Mouse (Mus musculus) urinary bladder, postnatal 4 days (tissue): ENCODE measurements at regions not wholly inside any gene's neighbourhood (a gene's known extent, or its start where the extent isn't known, plus 50 kb on each side); places are given as distances from the start of the nearest gene placed in this dataset.

Source experiments
- DNase-seq, 2 experiments: peaks; one replicate each; pipeline ENCODE4 v3.0.0; 2021 to 2022; ENCODE audit warnings: low spot score in 2 of 2

DNA sequence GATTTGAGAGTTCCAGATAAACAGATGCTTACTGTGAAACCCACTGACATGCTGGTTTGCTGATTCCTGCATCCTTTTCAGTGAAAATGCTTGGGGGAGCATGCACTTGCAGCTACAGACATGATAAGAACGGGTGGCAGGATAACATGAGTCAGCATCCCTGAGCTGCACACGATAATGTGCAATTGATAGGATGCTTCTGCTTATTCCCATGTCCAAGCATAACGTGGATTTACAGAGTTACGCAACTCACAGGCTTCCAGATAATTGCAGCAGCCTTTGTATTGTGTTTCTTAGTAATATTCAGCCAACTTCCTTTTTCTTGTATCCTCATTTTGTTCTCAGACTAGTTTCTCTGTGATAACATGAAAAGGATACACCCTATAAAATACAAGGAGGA lies 245.7 kb downstream of the Flrt2 start:
- no peak for DNase-seq

DNA sequence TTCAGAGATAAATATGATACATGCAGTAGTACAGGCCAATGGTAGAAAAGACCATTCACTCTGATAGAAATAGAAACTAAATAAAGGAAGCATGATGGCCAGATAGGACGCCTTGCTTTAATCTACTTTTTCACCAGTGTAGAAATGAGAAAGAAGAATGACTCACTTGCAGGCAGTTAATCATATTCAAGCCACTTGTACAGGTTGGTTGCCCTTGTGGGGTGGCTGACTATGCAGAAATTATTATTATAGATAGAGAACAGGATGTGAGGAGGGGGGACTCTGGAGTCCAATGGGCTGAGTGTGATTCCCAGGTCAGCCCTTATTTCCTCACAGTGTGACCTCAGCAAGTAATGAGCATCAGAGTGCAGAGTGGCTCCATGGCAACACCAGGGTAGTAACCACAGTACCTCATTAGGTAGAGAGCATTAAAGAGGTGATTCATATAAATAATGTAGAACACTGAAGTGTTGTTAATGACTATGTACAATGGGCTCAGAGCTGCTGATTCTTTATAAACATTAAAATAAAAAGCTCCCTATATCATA lies 248.5 kb downstream of the Flrt2 start:
- no peak for DNase-seq

DNA sequence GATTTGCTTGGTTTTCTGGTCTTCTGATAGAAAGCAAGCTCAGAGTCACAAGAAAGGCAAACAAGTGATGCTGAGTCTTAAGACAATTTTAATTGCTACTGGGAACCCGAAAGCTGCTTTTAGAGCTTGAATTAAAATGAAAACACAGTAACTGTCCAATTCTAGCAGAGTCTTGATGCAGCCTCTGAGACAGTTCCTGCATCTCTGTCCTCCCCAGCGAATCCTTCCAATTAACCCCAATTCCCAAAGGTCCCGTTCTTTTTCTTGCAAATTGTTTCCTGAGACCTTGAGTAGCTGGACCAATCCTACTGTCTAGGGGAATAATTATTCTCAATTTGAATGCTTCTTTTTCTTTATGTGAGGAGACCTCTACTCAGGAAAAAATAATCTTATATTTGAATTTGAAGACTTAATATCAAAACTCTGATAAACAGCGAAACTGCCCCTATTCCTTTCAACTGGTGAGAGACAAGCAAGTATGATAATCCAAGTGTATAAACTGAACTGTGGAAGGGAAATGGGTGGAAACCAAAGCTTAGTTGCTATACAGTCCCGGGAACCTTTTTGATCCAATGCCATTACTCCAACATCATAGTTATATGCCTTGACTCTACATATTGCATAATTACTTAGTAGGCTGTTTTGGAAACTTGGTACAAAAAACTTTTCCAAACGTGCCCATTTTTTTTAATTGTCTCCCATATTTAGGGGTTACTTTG lies 267.9 kb downstream of the Flrt2 start:
- no peak for DNase-seq

DNA sequence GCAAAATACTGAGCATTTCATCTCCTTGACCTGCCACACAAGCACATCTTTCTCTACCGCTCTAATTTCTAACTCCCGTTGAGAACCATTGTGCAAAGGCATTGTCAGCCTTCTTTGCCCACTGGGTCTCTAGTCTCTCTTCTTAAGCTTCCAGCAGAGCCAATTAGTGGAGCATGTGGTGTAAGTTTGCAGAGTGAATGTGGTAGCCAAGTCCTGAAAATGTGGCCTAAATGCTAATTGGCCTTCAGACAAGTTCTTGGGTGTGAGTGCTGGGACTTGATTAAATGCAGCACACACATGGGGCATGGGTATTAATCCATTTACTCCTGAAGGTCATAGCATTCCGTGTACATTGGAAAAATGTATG lies 268.5 kb downstream of the Flrt2 start:
- no peak for DNase-seq

DNA sequence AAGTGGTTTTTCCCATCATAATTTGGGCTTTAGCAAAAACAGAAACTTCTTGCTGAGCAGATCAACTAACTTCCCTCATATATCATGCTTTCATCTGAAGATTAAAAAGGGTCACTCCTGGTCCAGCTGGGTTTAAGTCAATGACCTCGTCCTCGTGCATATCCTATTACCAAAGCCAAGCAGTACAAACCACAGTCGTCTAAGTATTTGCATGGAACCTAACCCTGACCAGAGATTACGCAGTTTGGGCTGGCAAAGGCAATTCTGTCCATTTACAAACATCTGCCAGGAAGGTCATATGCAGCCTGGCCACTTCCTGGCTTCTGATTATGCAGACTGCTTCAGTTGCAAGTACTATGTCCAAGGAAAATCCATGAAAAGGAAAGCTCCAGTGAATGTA lies 270.8 kb downstream of the Flrt2 start:
- no peak for DNase-seq

DNA sequence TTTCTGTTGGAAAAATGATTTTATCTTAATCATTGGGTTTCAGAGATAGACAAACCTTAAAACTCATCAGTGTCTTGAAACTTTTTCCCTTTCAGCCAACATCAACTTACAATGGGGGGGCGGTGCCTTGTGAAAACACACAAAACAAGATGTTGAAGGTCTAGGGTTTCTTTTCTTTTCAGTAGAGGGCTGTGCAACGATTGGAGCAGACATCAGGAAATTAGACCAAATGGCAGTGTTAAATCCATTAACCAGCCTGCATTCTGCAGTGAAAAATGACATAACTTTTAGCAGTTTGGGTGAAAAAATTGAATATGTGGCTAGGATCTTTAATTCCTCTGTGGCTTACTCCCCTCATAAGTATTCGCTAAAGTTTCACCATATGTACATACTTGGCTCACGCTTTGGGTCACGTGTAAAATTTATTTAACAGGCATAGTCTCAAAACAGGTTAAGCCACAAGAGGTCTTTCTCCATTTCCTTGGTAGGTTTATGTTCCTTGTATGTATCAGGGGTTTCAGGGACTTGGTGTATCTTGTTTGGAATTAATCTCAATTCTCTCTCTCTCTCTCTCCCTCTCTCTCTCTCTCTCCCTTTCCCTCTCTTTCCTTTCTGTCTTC lies 296.8 kb downstream of the Flrt2 start:
- DNase-seq, result no peak

DNA sequence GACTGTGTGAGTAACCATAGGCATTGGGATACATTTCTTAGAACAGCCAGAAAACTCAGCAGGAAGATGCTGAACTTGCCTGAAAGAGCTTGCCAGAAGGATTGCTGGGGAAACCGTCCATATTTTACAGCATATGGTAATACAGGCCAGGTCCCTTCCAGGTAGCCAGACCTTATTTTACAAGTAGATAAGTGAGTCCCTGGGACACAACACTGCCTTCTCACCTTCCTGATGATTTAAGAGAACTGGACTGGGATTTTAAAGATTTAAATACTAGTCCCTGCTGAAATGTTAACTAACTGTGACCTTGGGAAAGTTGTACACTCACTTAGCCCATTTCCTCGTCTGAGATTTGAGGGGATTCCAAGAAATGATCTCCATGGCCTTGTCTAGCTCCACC lies 302.9 kb downstream of the Flrt2 start:
- DNase-seq, result no peak

DNA sequence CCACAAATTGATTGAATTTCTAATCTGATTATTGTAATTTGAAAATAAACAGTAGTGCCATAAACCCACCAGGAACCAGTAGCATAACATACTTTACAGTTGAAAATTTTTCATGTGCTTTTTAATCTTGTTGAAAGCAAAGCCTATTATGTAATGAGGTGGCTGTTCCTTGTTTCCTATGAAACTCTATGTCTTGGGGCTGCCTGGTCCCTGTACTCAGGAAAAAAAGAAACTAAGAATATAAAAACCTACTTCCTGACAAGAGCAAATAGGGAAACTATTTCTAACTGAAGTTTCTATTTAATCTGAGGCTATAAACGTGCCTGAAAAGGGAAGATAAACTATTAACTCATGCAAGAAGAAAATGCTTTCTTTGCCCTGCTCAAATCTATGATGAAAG lies 338.2 kb downstream of the Flrt2 start:
- DNase-seq, result no peak

DNA sequence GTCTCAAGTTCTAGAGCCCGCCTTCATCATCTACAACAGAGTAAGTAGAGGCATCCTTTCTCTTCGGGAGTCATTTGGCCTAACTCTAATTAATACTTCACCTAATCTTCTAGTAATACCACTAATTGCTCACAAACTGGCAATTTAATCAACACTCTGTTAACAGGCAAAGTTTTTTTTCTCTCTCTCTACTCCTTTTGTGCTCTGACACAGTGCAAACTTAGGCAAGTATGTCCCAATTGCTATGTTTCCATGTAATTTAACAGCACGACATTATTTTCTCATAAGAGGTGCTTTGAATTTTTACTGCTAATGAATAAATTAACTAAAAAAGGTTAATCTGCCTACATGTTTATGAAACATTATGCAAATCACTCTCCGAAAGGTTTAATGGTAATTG lies 383.3 kb downstream of the Flrt2 start:
- no peak for DNase-seq

DNA sequence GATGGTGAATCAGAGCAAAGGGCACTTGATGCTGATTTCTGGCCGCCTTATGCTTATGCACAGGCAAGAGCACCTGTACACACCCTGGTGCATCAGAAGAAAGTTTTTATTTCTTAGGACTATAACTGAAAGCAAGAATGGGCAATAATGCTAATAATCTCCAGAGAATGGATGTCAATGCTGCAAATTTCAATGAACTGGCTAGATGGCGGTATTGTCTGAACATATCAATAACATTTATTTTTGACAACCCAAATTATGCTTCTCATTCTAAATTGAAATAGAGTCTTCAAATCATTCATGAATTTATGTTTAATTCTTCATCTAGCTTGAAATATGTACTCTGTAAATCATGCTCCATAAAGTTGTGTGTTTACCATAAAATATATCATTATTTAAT lies 399.0 kb downstream of the Flrt2 start:
- DNase-seq, result no peak

DNA sequence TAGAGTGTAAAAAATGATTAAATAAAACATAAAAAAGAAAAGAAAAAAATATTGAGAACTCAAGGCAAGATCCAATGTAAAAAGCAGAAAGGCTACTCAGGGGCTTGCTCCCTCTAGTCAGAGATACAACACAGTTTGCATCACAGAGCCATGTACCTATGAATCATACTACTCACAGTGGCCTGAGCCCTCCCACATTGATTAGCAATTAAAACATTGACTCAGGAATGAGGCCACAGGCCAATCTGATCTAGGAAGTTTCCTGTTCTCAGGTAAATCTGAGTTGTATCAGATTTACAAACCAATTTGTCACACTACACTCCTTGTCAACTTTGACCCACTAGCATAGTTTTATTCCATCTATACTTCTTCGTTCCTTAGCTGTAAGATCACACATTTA lies 414.2 kb downstream of the Flrt2 start:
- DNase-seq, result no peak

DNA sequence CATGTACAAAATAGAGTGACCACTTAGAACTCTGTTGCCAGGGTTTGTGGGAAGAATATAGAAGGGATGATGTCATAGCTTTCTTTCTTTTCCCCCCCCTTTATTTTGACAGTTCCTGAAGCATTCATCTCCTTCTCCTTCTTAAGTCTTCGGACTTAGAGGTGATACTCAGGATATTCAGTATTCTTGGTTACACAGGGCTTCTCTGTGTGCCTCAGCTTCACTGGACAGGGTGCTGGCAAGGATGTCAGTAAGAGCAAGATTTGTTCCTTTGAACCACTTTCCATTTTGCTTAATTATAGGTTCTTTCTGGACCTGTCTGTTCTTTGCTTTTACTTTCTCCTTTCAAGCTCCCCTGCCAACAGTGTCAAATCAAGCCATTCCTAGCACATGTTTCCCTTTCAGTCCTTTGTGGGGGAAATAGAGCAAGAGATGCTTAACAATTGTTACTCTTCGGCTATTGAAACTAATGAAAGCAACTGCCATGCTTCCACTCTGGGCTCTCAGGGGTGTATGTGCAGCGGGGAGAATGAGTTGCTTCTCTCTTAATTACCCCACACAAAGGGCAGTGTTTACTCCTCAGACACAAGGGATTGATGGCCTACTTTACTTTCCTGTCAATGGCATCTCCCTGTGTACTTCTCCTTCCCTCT lies 422.8 kb downstream of the Flrt2 start:
- no peak for DNase-seq

DNA sequence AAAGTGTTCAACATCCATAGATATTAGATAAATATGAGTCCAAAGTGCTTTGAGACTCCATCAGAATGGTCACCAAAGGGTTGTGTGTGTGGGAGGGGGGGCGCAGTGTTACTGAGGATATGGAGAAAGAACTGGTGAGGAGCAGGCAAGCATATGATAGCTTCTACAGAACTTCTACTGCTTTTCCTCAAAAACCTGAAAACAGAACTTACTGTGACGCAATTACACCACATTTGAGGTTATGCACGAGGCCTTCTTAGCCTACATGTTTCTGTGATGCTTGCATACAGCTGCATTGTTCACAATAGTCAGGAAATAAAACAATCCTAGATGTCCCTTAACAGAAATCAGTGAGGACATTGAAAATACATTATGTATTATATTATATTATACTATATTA lies 425.5 kb downstream of the Flrt2 start:
- DNase-seq, result no peak

DNA sequence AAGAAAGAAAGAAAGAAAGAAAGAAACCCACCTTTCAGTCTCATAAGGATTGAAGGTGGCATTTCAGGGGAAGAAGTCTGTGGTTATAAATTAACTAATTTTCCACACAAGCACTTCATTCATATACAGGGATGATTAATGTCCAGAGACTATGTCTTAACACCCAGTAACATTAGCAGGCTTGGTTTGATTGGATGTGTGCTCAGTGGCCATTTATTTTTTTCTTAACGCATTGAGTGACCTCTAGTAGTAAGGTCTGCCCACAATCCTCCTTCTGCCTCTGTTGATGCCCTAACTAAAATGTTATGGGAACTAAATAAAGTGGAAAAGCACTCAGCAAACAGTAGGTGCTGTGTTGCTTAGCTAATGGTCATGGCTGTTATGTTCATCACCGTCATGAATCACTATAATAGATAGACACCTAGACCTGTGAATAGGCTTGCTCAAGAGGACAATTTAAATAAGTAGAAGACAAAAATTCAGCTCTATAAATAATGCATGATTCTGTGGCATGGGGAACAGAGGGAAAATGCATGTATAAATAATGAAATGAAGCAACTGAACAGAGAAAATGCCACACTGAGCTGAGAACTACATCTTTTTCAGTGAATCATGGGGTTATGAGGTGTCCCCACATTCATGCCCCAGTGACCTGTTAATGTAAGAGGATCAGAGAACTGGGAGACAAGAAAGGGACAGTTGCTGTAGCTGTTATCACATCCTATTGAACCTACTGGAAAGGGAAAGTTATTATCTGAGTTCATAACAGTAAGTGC lies 432.3 kb downstream of the Flrt2 start:
- DNase-seq, result no peak

DNA sequence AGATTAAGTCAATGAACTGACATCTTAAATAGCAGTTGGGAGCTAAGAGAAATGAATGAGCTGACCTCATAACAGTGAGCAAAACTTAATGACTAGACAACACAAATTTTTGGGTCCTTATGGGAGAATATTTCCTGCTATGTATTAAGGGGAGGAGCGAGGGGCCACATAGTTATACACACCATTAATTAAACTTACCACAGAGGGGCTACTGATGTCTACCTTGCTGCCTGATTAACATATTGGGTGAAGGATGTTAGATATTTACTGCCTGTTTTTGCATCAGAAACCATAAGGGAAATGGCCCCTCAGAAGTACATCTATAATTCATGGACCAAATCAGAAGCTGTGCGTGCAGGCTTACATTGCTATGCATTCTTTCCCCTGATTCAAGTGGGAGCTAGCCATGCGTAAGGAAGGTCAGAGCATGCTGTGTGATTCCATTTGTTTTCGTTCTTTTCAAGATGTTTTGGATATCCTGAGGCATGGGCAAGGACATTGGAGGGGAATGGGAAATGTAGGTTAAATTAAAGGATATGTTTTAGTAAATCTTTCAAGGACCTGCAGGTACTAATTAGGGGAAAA lies 437.9 kb downstream of the Flrt2 start:
- DNase-seq, result no peak

DNA sequence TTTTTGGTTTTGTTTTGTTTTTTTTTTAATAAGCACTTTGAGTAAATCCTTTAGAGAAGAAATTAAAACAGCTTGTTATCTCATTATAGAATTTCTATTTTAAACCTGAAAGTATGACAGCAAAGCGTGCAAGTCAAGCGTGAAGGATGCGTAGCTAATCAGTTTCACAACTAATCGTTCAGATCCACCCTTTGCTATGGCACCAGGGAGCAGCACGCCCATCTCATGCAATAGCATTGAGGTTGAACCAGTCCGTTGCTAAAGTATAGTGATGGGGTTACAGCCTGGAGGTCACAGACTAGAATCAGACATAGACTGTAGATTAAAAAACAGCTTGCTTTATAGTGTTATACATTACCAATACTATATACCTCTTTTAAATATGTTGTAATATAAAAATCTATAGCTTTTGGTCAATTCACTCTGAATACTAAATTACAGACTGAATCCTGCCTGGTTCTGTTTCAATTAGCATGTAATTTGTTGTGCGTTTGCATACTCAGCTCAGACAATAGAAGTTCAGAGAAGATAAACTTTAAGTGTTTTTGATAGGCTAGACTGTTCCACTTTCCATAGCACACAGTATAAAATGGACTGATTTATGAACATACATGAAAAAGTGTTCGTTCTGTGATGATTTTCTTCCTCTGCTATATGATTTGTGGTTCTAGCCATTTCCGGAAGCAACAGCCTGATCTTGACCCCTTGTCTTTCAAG lies 438.9 kb downstream of the Flrt2 start:
- no peak for DNase-seq

DNA sequence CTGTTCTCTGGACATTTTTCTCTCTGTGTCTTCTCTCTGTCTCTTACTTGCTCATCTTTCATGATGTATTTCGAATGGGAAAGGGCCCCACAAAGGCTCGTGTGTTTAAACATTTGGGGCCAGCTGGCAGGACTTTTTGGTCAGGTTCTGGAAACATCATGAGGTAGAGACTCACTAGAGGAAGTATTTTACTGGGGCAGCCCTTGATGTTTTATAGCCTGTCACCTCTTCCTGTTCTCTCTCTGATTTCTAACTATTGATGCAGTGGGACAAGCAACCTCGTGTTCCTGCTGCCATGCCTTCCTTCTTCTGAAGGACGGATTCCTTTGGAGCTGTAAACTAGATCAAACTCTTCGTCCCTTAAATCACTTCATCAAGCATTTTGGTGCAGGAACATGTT lies 442.1 kb downstream of the Flrt2 start:
- no peak for DNase-seq

DNA sequence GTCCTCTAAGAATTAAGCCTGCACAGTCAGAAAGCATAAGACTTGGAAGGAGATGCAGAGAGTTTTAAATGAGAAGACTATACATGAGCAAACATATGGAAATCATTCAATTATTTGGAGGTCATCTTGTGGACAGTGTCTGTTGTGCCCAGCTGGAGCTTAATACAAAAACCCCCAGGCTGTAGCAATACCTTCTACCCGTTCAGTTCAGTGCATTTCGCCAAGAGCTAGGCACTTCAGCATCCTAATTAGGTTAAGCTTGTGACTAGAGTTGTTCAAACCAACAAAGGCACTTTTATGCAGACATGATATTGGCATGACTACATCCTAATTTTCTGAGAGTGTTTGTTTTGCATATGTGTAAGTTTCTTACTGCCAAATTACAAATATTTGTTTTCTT lies 449.7 kb downstream of the Flrt2 start:
- no peak for DNase-seq

DNA sequence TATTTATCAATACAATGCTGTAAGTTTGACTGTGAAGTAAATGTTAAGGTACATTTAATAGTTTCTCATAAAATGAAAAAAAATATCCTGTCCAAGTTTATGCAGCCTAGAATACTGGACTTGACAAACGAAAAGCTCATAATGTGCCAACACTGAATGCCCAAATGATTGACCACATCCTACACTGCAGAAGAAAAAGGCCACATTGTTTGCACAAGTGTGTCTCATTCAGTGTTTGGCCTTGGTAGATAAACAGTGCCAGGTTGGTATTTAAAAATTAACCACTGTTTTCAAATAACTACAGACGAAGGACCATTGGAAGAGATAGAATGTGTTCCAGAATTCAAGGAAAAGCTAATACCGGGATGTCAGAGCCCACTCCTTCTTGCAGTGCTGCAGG lies 462.1 kb downstream of the Flrt2 start:
- no peak for DNase-seq

DNA sequence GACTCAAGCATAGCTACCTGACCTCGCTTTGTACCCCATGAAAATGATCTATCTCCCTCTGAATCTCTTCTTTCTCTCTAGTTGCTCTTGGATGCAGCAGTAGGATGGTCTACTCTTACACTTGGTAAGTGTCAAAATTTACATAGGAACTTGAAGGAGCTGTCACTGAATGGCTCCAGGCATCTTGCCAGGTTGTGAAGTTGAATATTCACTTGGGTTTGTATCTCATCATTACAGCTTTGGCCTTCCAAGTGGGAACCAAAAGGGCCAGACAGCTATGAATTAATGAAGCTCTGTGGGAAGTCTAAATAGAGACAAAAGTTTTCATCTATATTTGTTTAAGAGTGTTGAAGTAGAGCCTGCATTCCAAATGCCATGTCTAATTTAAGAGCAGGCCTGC lies 475.5 kb downstream of the Flrt2 start:
- no peak for DNase-seq

DNA sequence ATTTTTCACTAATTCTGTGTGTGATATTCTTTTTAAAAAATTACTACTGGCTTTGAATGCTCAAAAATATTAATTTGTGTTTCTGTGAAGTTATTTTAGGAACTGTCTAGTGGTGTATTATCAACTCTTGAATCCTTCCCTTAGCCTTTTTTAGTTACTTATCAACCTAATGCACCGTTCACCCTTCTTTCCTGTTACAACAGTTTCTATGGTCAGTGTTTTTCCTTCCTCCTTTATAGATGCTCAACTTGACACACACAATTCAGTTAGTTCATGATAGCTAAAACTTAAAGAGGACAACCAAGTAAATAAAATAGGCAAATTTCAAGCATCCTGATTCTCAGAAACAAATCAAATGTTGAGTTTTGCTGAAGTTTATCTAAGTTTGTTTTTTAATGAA lies 506.9 kb downstream of the Flrt2 start:
- DNase-seq, result no peak
